Mouse (Mus musculus): Measurements from ENCODE around the gene Adgrl2. TPM values are rescaled to one million over a fixed set of nuclear protein-coding genes. Genes with fewer than 3 reads are reported as not detected.

Adgrl2 gene
- polyA plus RNA-seq, 1 experiment = 2.4 TPM

DNA sequence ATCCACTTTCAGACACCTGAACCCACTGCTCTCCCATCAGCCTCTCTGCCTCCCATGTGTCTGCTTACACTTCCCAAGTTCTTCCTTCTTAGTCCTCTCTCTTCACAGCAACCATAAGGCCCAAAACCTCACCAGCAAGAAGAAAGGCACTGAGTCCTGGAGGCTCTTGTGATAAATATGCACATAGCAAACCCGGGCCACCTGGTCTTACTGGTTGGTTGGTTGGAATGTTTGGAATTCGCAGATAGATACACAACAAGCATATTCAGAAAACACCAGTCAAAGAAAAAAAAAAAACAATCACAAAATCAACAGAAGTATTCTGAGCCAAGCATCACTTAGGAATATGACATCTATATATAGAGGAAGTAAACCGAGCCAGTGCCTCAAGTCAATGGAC, 64.0 kb downstream of the Adgrl2 start:
- TF ChIP-seq POLR2A (IDR thresholded peaks at IDR 0.05; ENCODE audit: borderline replicate concordance, control insufficient read depth, low read depth, low read length) = no peak
- no peak for TF ChIP-seq CTCF (IDR thresholded peaks at IDR 0.05; ENCODE audit: control insufficient read depth, insufficient read depth, low read length)
- 77% methylated on average over 3 of the region's 3 CpGs for WGBS
- no peak overlapping the region for H3K27ac ChIP-seq (ENCODE audit: control insufficient read depth, insufficient read depth, low read depth, low read length, poor library complexity)
- no peaks in the 10 kb centered on the region for H3K4me1 ChIP-seq (ENCODE audit: control insufficient read depth, insufficient read depth, low read length)
- H3K4me3 ChIP-seq (replicated peaks; ENCODE audit: control insufficient read depth, low read depth, low read length) = no peak overlapping the region

DNA sequence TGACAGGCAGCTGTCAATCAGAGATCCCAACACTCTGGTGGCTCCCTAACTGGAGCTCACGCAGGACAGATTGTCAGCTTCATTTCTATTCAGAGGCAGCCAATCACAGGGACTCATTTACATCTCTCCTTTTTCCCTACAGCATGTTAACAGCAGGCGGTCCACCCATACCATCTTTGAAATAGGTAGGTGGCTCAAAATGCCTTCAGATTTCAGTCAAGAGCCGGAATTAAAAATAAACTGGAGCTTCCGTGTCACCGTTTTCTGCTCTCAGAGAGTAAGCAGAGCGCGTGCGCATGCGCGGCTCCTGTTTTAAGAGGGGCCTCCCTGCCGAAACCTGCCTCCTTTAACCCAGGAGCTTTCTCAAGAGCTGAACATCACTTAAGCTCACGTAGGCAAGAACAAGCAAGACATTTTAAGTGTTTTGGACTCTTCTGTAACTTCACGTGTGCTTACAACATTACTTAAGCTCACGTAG, 67.7 kb downstream of the Adgrl2 start:
- WGBS = 88% methylated on average over 14 of the region's 14 CpGs
- Histone ChIP-seq H3K4me3 (replicated peaks; ENCODE audit: control insufficient read depth, low read depth, low read length) (no peak overlapping the region), H3K4me1 (ENCODE audit: control insufficient read depth, insufficient read depth, low read length) (no peaks in the 10 kb centered on the region), H3K27ac (ENCODE audit: control insufficient read depth, insufficient read depth, low read depth, low read length, poor library complexity) (no peak overlapping the region)
- no peak for TF ChIP-seq CTCF (IDR thresholded peaks at IDR 0.05; ENCODE audit: control insufficient read depth, insufficient read depth, low read length)
- no peak for TF ChIP-seq POLR2A (IDR thresholded peaks at IDR 0.05; ENCODE audit: borderline replicate concordance, control insufficient read depth, low read depth, low read length)

DNA sequence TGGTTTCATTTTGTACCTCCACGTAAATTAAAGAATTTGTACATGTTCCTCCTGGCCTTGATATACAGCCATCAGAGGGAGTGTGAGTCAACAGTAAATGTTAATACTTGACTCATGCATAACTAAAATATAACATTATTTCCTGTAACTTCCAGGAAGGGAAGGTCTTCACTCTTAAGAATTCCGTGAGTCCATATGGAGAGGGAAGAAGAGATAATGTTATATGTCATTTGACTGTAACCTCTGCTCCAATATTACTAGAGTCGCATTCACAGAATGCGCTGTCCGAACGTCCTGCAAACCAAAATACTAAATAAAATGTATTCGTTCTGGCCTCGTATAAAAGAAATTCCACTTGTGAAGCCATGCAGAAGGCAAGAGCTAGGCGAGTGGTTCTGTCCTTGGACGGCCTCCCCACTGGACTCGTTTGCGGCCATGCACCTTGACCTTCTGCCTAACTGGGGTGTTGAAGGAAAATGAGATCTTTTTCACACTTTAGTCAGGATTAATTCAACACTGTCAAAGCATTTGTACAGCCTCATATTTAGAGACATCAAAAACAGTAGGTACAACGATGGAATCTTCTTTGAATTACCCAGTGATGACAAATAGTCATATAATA, 68.3 kb downstream of the Adgrl2 start:
- 95% methylated on average over 13 of the region's 13 CpGs for WGBS
- H3K4me1 ChIP-seq (ENCODE audit: control insufficient read depth, insufficient read depth, low read length) = no peaks in the 10 kb centered on the region

GRCm38 (mm10) chr3:148920881-148921280, 69.5 kb downstream of the Adgrl2 start:
- TF ChIP-seq POLR2A (IDR thresholded peaks at IDR 0.05; ENCODE audit: borderline replicate concordance, control insufficient read depth, low read depth, low read length) (no peak), CTCF (IDR thresholded peaks at IDR 0.05; ENCODE audit: control insufficient read depth, insufficient read depth, low read length) (no peak)
- Histone ChIP-seq H3K4me3 (replicated peaks; ENCODE audit: control insufficient read depth, low read depth, low read length) (no peak overlapping the region), H3K4me1 (ENCODE audit: control insufficient read depth, insufficient read depth, low read length) (no peaks in the 10 kb centered on the region), H3K27ac (ENCODE audit: control insufficient read depth, insufficient read depth, low read depth, low read length, poor library complexity) (no peak overlapping the region)
- 87% methylated on average over 6 of the region's 6 CpGs for WGBS

More for the DNA sequence above, 68.3 kb downstream of the Adgrl2 start:
- TF ChIP-seq POLR2A (IDR thresholded peaks at IDR 0.05; ENCODE audit: borderline replicate concordance, control insufficient read depth, low read depth, low read length) (no peak), CTCF (IDR thresholded peaks at IDR 0.05; ENCODE audit: control insufficient read depth, insufficient read depth, low read length) (no peak)
- no peak overlapping the region for H3K4me3 ChIP-seq (replicated peaks; ENCODE audit: control insufficient read depth, low read depth, low read length)
- no peak overlapping the region for H3K27ac ChIP-seq (ENCODE audit: control insufficient read depth, insufficient read depth, low read depth, low read length, poor library complexity)

DNA sequence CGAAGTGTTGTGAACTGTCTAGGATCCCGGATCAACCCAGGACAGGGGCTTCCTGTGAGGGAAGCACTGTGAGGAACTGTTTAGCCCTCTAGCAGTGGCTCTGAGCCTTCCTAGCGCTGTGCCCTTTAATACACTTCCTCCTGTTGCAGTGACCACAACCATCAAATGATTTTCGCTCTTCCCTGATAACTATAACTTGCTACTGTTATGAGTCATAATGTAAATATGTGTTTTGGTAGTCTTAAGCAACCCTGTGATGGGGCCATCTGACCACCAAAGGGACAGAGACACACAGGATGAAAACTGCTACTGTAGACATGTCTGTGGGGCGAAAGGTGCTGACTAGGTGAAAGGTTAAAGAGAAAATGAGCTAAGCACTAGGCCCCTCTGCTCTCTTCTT, 71.9 kb downstream of the Adgrl2 start:
- no peak overlapping the region for H3K27ac ChIP-seq (ENCODE audit: control insufficient read depth, insufficient read depth, low read depth, low read length, poor library complexity)
- TF ChIP-seq POLR2A (IDR thresholded peaks at IDR 0.05; ENCODE audit: borderline replicate concordance, control insufficient read depth, low read depth, low read length) (no peak), CTCF (IDR thresholded peaks at IDR 0.05; ENCODE audit: control insufficient read depth, insufficient read depth, low read length) (no peak)

DNA sequence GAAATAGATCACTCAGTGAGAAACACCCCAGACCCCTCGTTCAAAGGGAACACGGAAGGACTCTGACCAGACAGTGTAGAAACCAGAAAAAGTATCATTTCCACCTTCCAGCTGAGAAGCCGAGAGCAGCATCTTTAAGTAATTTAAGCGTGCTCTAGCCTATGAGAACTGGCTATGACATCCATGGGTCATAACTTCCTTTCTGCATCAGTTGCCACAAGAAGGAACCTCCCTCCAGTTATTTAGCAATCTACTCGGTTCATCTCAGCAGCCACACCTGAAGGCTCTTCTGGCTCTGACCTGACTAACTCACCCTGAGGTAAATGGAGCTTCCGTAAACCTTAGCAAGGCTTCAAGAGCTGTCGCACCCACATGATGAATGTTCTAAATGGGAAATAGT, 72.5 kb downstream of the Adgrl2 start:
- TF ChIP-seq CTCF (IDR thresholded peaks at IDR 0.05; ENCODE audit: control insufficient read depth, insufficient read depth, low read length) = no peak
- Histone ChIP-seq H3K4me1 (ENCODE audit: control insufficient read depth, insufficient read depth, low read length) (no peaks in the 10 kb centered on the region), H3K4me3 (replicated peaks; ENCODE audit: control insufficient read depth, low read depth, low read length) (no peak overlapping the region), H3K27ac (ENCODE audit: control insufficient read depth, insufficient read depth, low read depth, low read length, poor library complexity) (no peak overlapping the region)
- 57% methylated on average over 7 of the region's 7 CpGs for WGBS

More for the DNA sequence above, 71.9 kb downstream of the Adgrl2 start:
- WGBS = 19% methylated on average over 5 of the region's 5 CpGs
- no peaks in the 10 kb centered on the region for H3K4me1 ChIP-seq (ENCODE audit: control insufficient read depth, insufficient read depth, low read length)
- H3K4me3 ChIP-seq (replicated peaks; ENCODE audit: control insufficient read depth, low read depth, low read length) = no peak overlapping the region

DNA sequence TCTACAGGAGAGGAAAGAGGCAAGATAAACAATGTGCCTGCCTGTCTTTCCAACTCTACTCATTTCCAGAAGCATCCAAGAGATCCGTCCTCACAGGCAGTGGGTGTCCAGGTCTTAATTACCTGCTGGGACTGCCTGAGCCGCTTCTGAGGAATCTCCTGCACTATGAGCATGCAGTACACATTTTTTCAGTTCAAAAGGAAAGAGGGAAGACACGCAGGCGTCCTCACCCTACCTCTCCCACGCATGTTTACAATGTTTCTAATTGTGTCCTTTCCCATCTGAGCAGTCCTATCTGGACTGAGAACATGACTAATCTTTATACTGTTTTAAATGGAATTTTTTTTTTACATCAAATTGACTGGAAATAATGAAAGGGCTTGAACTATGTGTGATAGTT, 74.1 kb downstream of the Adgrl2 start:
- TF ChIP-seq POLR2A (IDR thresholded peaks at IDR 0.05; ENCODE audit: borderline replicate concordance, control insufficient read depth, low read depth, low read length) (no peak), CTCF (IDR thresholded peaks at IDR 0.05; ENCODE audit: control insufficient read depth, insufficient read depth, low read length) (no peak)

GRCm38 (mm10) chr3:148912944-148913684, 77.2 kb downstream of the Adgrl2 start:
- H3K4me3 ChIP-seq (replicated peaks; ENCODE audit: control insufficient read depth, low read depth, low read length) = no peak overlapping the region
- H3K27ac ChIP-seq (ENCODE audit: control insufficient read depth, insufficient read depth, low read depth, low read length, poor library complexity) = no peak overlapping the region
- 85% methylated on average over 14 of the region's 14 CpGs for WGBS
- no peak for TF ChIP-seq CTCF (IDR thresholded peaks at IDR 0.05; ENCODE audit: control insufficient read depth, insufficient read depth, low read length)
- no peak for TF ChIP-seq POLR2A (IDR thresholded peaks at IDR 0.05; ENCODE audit: borderline replicate concordance, control insufficient read depth, low read depth, low read length)
- no peaks in the 10 kb centered on the region for H3K4me1 ChIP-seq (ENCODE audit: control insufficient read depth, insufficient read depth, low read length)

More for the DNA sequence above, 74.1 kb downstream of the Adgrl2 start:
- H3K4me1 ChIP-seq (ENCODE audit: control insufficient read depth, insufficient read depth, low read length) = no peaks in the 10 kb centered on the region
- H3K27ac ChIP-seq (ENCODE audit: control insufficient read depth, insufficient read depth, low read depth, low read length, poor library complexity) = no peak overlapping the region
- WGBS = 81% methylated on average over 5 of the region's 5 CpGs
- no peak overlapping the region for H3K4me3 ChIP-seq (replicated peaks; ENCODE audit: control insufficient read depth, low read depth, low read length)

Measured in bone marrow, adult 2 months (tissue).